Mouse (Mus musculus) frontal cortex, postnatal 14 days (tissue): Measurements from ENCODE around the gene Gm2956.
A peak's percentile ranks its signal among the peaks of the same experiment; 100 is the strongest.
"Not testable (repeated sequence)": the region's sequence is repeated elsewhere in the genome, so short reads cannot be mapped to it uniquely, and the experiment has no call there.

Experiments used
- DNase-seq, 2 experiments: peaks; one replicate each; pipeline ENCODE4 v3.0.0; 2022; ENCODE audit warnings: low spot score in 2 of 2

Gm2956 gene

DNA sequence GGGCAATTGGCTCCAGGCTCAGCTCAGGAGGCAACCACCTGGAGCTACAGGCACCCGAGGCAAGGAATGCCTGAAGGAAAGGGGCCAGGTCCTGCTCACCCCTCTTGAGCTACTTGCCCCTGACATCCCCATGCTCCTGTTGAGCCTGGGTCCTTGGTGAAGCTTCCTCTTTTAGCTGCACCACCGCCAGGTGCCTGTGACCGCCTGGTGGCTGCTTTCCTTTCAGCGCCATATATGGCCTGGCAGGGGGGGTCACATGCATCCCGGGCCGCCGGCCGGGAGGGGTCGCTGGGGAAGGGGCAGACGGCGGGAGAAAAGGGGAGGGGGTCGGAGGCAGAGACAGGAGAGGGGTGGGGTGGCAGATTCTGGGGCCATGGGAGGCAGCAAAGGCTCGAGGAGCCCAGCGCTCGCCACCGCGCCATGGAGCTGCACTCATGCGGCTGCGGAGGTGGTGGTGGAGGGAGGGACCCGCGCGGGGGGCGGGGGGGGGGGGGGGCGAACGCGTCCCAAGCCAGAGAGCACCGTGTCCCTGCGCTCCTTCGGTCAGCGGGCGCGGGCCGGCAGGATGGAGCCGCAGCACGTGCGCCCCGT, at the start of gene Gm2956:
Gm2956 (plus strand) TSS at position 541 of the 591 bp plus-strand sequence.
- DNase-seq: peak in 1 of 2 experiments; percentile 4

DNA sequence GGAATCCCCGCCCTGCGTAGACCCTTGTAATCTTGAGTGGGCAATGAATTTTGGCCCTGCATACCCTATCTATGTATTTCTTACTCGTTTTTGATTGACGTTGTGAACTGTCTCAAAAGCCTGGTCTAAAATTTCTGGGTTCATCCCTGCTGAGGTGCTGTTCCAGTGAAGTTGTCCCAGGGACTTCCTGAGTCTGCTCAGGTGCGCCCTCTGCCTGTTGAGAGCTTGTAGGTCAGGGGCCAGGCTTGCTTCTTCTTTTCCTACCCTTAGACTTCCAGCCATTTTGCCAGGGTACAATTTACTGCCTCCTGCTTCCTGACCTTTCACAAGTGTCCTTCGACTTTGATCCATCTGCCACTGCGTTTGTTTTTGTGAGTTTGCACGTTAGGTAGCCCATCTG, 979 bp downstream of the Gm2956 start:
- peak in 1 of 2 experiments; percentile 4 for DNase-seq

DNA sequence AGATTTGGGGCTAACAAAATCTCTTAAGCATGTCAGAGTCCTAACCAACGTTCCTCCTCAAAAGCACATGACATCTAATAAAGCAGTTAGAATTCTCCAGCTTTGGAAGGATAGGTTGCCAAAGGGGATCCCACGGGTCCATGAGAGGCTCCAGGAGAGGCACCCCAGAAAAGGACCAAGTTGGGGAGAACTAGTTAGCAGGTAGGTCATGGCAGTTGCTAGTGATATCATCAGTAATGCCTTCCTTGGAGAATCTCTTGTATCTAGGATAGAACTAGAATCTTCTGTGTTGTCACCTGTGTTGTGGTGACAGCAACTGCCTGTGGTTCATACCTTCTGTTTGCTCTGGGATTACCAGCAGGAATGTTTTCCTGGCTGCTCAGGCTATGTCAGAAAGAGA, 62.4 kb downstream of the Gm2956 start, which contains the start of gene Gm10413:
Gm10413 (plus strand) TSS at position 301 of the 400 bp plus-strand sequence.
- not testable (repeated sequence) for DNase-seq
